Mouse (Mus musculus): ENCODE measurements at regions not wholly inside any gene's neighbourhood (a gene's known extent, or its start where the extent isn't known, plus 50 kb on each side); places are given as distances from the start of the nearest gene placed in this dataset.

GRCm38 (mm10) chr8:115562362-115562761 lies 145.2 kb downstream of the Maf start:
- TF ChIP-seq CTCF (IDR thresholded peaks at IDR 0.05; ENCODE audit: control insufficient read depth, insufficient read depth, insufficient read length) (no peak), USF1 (IDR thresholded peaks at IDR 0.05; ENCODE audit: low read depth) (no peak), CEBPB (IDR thresholded peaks at IDR 0.05; ENCODE audit: low read depth) (no peak)
